22 mouse cellular contexts compared by ENCODE assay signal in genomic region chr12:80375721-80376120, GRCm38 (mm10).
"Had no signal": no experiment of that assay in that cellular context is flagged by ENCODE, and none has a peak within 500 bp of the region (broad histone marks: within the 10 kb centered on the region; RNA-seq: fewer than 3 reads in every experiment).

No protein-coding gene starts in this region.

- H3K4me2 ChIP-seq: lung, embryonic 15.5 days; midbrain, embryonic 11.5 days; midbrain, embryonic 13.5 days; midbrain, embryonic 15.5 days; neural tube, embryonic 13.5 days; neural tube, embryonic 15.5 days had no signal

- H3K9ac ChIP-seq: liver, postnatal 0 days; lung, embryonic 15.5 days; midbrain, embryonic 13.5 days; midbrain, embryonic 15.5 days; neural tube, embryonic 13.5 days; neural tube, embryonic 15.5 days had no signal

- DNase-seq: liver, postnatal 0 days; lung, adult 2 months; lung, postnatal 14 days; lung, postnatal 36 days; retina, postnatal 1 day; right cerebral cortex, adult 18-20 months; right cerebral cortex, postnatal 25 days; right cerebral cortex, postnatal 4 days; spleen, adult 18-20 months; thymus, adult 18-20 months; thymus, postnatal 14 days; thymus, postnatal 36 days had no signal

- H3K9me3 ChIP-seq: lung, embryonic 15.5 days; megakaryocyte, embryonic 14.5 days; midbrain, embryonic 13.5 days; midbrain, embryonic 15.5 days; neural tube, embryonic 13.5 days; neural tube, embryonic 15.5 days had no signal

- ATAC-seq: liver, postnatal 0 days; lung, postnatal 0 days; midbrain, embryonic 13.5 days; midbrain, embryonic 15.5 days had no signal

- H3K27ac ChIP-seq: lung, embryonic 15.5 days; macrophage; midbrain, embryonic 13.5 days; midbrain, embryonic 15.5 days; neural tube, embryonic 13.5 days; neural tube, embryonic 15.5 days had no signal

- H3K4me1 ChIP-seq: midbrain, embryonic 15.5 days had no signal

- H3K27me3 ChIP-seq: lung, embryonic 15.5 days; megakaryocyte, embryonic 14.5 days; midbrain, embryonic 13.5 days; midbrain, embryonic 15.5 days; neural tube, embryonic 13.5 days; neural tube, embryonic 15.5 days had no signal

- H3K4me3 ChIP-seq: lung, embryonic 15.5 days; megakaryocyte, embryonic 14.5 days; midbrain, embryonic 13.5 days; midbrain, embryonic 15.5 days; myocyte; neural tube, embryonic 13.5 days; neural tube, embryonic 15.5 days had no signal
